ENCODE assay signal across 8 mouse cellular contexts in the genomic region with DNA sequence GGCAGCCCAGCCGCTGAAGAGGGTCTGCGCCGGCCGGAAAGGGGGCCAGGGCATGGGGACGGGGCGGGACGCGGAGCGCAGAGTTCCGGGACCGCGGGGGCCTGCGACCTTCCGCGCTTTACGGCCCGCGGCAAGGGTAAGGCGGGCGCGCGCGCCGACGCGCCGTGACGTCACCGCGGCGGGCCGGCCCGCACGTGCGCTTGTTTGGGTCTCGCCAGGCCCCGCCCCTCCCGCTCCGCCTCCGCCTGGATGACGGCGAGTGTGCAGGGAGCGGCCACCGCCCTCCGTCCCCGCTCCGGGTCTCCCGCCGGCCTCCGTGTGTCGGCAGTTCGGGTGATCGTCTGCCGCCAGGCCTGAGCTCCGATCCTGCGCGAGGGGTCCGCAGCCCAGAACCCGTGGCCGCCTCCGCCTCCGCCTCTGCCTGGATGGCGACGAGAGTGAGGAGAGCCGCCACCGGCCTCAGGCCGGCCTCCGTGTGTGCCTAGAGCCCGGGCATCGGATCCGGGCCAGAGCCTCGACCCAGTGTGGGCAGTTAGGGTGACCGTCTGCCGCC. TPM values are rescaled to one million over a fixed set of nuclear protein-coding genes. Genes with fewer than 3 reads are reported as not detected.
DNase-seq lines count a peak whose midpoint lies in the region; ATAC-seq and TF ChIP-seq lines count a peak whose summit lies in the region.
"Not testable (repeated sequence)": the region's sequence is repeated elsewhere in the genome, so short reads cannot be mapped to it uniquely, and the experiment has no call there.

No protein-coding gene starts in this region.

- not testable (repeated sequence) for H3K4me1 ChIP-seq in ES-E14 (ENCODE audit: control insufficient read depth in 2 of 2, insufficient read depth in 2 of 2, low read length in 2 of 2, poor library complexity in 1 of 2)
- H3K4me1 ChIP-seq in forebrain, embryonic 16.5 days (replicated peaks; ENCODE audit: control insufficient read depth, insufficient read depth, low read length): peaks cover 14% of the 10 kb centered on the region
- peaks cover 12% of the 10 kb centered on the region; the same call in 1 of the 2 replicates for H3K4me1 ChIP-seq in lung, embryonic 15.5 days

- H3K4me2 ChIP-seq in forebrain, embryonic 16.5 days (ENCODE audit: low read length): peak overlapping the region; percentile 88
- peak overlapping the region; percentile 91 for H3K4me2 ChIP-seq in lung, embryonic 15.5 days

- peak; percentile 97 for ATAC-seq in forebrain, embryonic 16.5 days
- ATAC-seq in lung, embryonic 15.5 days (ENCODE audit: borderline replicate concordance, extremely low read depth, low FRiP score, low TSS enrichment): peak; percentile 97

- peak; percentile 87 for DNase-seq in ES-E14 (ENCODE audit: low read depth, low spot score)
- peak; percentile 94 for DNase-seq in cerebellum, adult 11-12 months
- peak; percentile 96 for DNase-seq in heart, postnatal 4 days
- peak; percentile 83 to 84 for DNase-seq in layer of hippocampus, adult 8-10 months (ENCODE audit: low spot score in 2 of 2)
- peak; percentile 89 for DNase-seq in ovary, adult 18-20 months (ENCODE audit: low spot score)
- DNase-seq in thymus, postnatal 0 days (ENCODE audit: low spot score): peak; percentile 92

- H3K36me3 ChIP-seq in ES-E14 (ENCODE audit: control insufficient read depth, insufficient read depth, low read length, poor library complexity, severe bottlenecking); forebrain, embryonic 16.5 days (ENCODE audit: control insufficient read depth, insufficient read depth); lung, embryonic 15.5 days: not testable (repeated sequence)

- under 1% methylated on average over 51 of the region's 74 CpGs for WGBS in forebrain, embryonic 16.5 days
- 1% methylated on average over 74 of the region's 74 CpGs for WGBS in lung, embryonic 15.5 days

- peak overlapping the region; percentile 86 for H3K9ac ChIP-seq in ES-E14 (ENCODE audit: insufficient read depth, low read depth, low read length, poor library complexity, severe bottlenecking)
- peak overlapping the region; percentile 81 for H3K9ac ChIP-seq in forebrain, embryonic 16.5 days (replicated peaks; ENCODE audit: low read depth, low read length)
- peak overlapping the region; percentile 77 for H3K9ac ChIP-seq in lung, embryonic 15.5 days

- in situ Hi-C loops in ES-E14 (cut with MboI; ENCODE audit: low sequenced_read_pairs in 2 of 2, unreplicated experiment in 2 of 2): not testable (repeated sequence)

- not testable (repeated sequence) for H3K27me3 ChIP-seq in forebrain, embryonic 16.5 days (replicated peaks; ENCODE audit: control insufficient read depth, insufficient read depth, low read length); lung, embryonic 15.5 days

- not testable (repeated sequence) for H3K9me3 ChIP-seq in ES-E14 (ENCODE audit: control insufficient read depth, insufficient read depth, low read depth, low read length); forebrain, embryonic 16.5 days (ENCODE audit: control insufficient read depth, low read length); lung, embryonic 15.5 days

- H3K4me3 ChIP-seq in ES-E14 (ENCODE audit: insufficient read depth in 1 of 2, low read depth in 1 of 2, low read length in 2 of 2, poor library complexity in 1 of 2, severe bottlenecking in 1 of 2): peak overlapping the region; percentile 94 to 95
- H3K4me3 ChIP-seq in forebrain, embryonic 16.5 days (replicated peaks; ENCODE audit: low read length): peak overlapping the region; percentile 77
- peak overlapping the region; percentile 76 for H3K4me3 ChIP-seq in lung, embryonic 15.5 days

- peak overlapping the region; percentile 49; the same call in 1 of the 2 replicates for H3K27ac ChIP-seq in ES-E14 (ENCODE audit: insufficient read depth, low read depth, low read length, poor library complexity, severe bottlenecking)
- peak overlapping the region; percentile 60 for H3K27ac ChIP-seq in forebrain, embryonic 16.5 days (ENCODE audit: low read length)
- H3K27ac ChIP-seq in lung, embryonic 15.5 days: peak overlapping the region; percentile 49; the same call in 1 of the 2 replicates

TF ChIP-seq in ES-E14, 5 proteins besides CTCF, POLR2A, EP300 and RAD21:
- TF ChIP-seq HCFC1 (IDR thresholded peaks at IDR 0.05; ENCODE audit: borderline replicate concordance, insufficient read depth, low read length): 0 out of 2 replicates have a peak, but pooled peaks have one; percentile 29
TF ChIP-seq in ES-E14: peak in this region for 1; not testable (repeated sequence) for 4.

RNA-seq across cellular contexts. Expression of a gene that starts 51.1 kb away (rescaled TPM):
- 23.6 and 25.6 TPM in 2 replicates for total RNA-seq in ES-E14 (2012; rRNA removed)
- polyA plus RNA-seq in forebrain, embryonic 16.5 days (2015; fragmentation: Nextera tagmentation; extraction: Ambion mirVana): 13.4 and 14.0 TPM in 2 replicates
- total RNA-seq in heart, postnatal 4 days (2021): 10 to 100 TPM; 51.7 to 54.3 TPM
- 10 to 100 TPM; 27.6 to 30.4 (median 29.8) TPM for total RNA-seq in layer of hippocampus, adult 8-10 months (2022)
- 10.1 and 10.7 TPM in 2 replicates for polyA plus RNA-seq in lung, embryonic 15.5 days (2015; fragmentation: Nextera tagmentation; extraction: Ambion mirVana)
- 8.9 and 11.3 TPM in 2 replicates for polyA plus RNA-seq in thymus, postnatal 0 days (2015; fragmentation: Nextera tagmentation; extraction: Ambion mirVana)

RNA-seq across cellular contexts. Expression of a gene that starts 53.3 kb away (rescaled TPM):
- 0.22 TPM in 1 of 2 replicates, not detected in the other for total RNA-seq in ES-E14 (2012; rRNA removed)
- polyA plus RNA-seq in forebrain, embryonic 16.5 days (2015; fragmentation: Nextera tagmentation; extraction: Ambion mirVana): 0.28 and 0.67 TPM in 2 replicates
- not detected for total RNA-seq in heart, postnatal 4 days (2021)
- total RNA-seq in layer of hippocampus, adult 8-10 months (2022): 1 to 10 TPM; 1.2 to 2.4 (median 1.5) TPM
- polyA plus RNA-seq in lung, embryonic 15.5 days (2015; fragmentation: Nextera tagmentation; extraction: Ambion mirVana): 0.17 TPM in 1 of 2 replicates, not detected in the other
- polyA plus RNA-seq in thymus, postnatal 0 days (2015; fragmentation: Nextera tagmentation; extraction: Ambion mirVana): 0.18 TPM in 1 of 2 replicates, not detected in the other

Comparison
In these comparisons a context has a peak if more than half of its experiments do, and no peak if none do; other contexts are left out.
1. Peak in every context shown above with its lines: DNase-seq, ATAC-seq, H3K4me3 ChIP-seq and H3K27ac ChIP-seq.